Mouse (Mus musculus) adrenal gland, adult (tissue): Measurements from ENCODE around the gene Nsmf.
A peak's percentile ranks its signal among the peaks of the same experiment; 100 is the strongest.

Source experiments
- DNase-seq, 2 experiments: peaks; one replicate each; pipeline ENCODE4 v3.0.0; 2022 to 2023; ENCODE audit warnings: low spot score in 1 of 2; ENCODE audit not compliant: inconsistent age in 2 of 2

Gene Nsmf

DNA sequence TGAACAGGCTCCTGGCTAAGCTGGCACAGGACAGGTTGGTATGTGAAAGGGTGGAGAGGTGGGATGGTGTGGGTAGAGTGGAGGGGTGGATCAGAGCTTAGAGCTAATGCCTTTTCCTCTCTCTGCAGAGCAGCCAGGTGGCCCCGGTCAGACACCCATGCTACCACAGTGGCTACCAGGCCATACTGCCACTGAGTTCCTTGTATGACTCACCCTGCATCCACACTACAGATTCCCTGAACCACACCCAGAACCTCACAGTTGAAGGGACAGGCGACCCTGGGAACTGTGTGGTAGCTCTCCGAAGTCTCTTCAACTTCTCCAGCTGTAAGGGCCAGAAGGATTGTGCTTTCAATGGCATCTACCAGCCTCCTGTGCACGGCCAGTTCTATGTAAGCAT is 29.5 kb downstream of the Nsmf start:
- DNase-seq = no peak

DNA sequence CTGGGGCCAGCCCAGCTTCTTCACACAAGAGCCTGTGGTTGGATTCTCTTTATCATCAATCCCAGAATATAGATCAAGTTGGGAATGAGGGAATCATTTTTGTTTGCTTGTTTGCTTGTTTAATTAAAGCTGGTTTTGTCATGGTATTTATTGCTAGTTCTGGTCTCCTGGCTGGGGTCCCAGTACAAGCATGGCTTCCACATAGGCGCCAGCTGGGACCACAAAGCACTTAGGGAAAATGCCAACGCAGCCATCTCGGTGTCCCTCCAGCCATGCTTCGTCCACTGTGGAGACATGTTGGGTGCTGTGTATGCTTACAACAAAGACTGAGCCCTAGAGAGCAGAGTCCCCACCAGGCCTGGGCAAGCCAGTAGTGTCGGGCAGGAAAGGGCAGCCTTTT is 31.4 kb downstream of the Nsmf start:
- no peak for DNase-seq

DNA sequence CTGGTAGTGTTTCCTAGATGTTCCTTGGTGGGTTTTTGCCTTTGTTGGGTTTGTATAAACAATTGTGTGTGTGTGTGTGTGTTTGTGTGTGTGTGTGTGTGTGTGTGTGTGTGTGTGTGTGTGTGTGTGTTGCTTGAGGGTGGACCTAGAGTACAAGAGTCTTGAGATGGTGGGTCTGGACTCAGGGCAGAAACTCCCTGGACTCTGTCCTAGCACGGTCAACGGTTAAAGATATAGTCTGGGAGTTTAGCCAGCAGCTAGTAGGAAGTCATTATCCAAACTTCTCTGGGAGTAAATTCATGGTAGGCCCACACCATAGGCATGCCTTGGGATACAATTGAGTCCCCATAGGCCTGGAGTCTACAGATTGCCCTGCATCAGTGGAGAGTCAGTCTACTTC is 33.7 kb downstream of the Nsmf start:
- DNase-seq = no peak

DNA sequence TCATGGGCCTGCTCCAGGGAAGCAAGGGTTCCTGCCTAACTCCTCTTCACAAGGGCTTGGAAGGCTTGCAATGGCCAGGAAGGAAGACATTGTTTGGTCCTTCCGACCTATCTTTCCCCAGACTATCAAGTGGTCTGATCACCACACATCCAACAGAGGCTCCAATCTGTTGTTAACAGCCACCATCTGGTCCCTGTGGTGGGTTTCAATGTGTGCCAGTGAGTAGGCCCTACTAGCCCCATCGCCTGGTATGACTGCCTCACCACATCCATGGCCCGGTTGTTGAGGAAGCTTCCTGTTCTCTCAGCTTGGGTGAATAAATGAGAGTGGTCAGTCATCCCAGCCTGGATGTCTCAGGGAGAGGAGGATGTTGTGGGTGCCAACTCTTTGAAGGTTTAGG is 34.5 kb downstream of the Nsmf start:
- no peak for DNase-seq

DNA sequence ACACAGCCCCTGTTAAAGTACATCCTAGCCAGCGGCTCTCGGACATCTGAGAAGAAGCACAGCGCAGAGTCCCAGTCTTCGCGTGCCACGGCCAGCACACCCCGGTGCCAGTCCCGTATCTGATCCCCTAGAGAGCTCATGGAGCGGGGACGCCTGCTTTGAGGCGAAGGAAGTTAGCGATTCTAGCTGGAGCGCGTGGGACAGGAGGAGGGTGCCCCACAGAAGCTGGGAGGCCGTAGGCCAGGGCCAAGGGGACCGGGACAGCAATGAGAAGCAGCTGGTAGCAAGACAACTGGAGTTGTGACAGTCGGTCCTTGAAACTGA is 40.6 kb downstream of the Nsmf start:
- no peak for DNase-seq

DNA sequence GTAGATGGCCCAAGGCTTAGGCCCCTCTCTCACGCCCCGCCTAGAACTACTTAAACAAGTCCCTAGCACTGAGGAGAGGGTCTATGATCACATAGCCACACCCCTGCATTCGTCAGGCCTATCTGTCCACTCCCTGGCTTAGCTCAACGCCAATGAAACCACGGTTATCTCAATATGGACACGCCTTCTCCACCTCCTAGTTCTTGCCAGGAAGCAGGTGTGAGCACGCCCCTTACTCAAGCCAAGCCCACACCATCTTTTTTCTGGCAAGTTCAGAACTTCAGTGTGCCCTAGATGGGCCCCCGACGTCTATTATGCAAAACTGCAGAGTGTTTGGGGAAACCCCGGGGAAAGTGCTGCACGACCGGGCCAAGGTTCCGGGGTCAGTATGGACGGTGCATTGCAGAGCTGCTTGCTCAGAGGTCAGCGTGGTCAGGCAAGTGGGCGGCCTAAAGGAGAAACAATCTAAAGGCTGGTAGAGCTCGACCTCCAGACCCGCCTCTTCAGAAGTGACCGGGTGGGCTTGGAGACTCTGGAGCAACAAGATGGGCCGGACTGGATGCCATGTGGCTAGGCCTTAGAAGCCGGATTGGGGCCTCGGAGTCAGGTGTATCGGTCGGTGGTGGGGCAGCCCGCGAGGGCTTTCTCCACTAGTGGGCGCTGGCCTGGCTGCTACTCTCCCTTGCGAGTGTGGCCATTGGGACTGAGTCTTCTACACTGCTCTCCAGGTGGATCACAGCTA is 41.1 kb downstream of the Nsmf start, which contains the start of gene Noxa1:
Gene Noxa1, minus strand, starts transcription at position 41 of the 742 bp plus-strand sequence.
- DNase-seq = no peak

DNA sequence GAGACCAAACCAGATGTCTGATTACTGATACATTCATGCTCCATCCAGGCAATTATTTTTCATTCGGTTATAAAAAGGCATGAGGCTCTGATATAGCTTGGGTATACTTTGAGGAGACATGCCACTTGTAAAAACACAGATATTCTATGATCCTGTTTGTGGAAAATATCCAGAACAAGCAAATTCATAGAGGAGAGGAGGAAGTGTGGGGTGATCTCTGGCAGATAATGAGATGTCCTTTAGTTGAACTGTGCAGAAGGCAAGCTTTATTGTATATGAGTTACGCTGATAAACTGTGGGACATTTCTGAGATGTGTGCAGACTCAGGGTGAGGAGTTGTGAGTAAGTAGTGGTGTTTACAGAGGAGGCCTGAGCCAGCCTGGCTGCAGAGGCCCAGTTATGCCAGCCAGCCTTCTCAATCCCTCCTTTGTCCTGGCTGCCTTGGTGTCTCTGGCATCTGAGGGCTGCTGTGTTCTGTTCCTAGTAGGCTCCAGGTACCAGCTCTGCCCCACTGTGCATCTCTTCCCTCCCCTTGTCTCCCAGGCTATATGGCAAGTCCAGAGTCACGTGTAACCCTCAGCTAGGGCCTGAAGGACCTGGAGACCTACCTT is 44.0 kb downstream of the Nsmf start:
- no peak for DNase-seq

DNA sequence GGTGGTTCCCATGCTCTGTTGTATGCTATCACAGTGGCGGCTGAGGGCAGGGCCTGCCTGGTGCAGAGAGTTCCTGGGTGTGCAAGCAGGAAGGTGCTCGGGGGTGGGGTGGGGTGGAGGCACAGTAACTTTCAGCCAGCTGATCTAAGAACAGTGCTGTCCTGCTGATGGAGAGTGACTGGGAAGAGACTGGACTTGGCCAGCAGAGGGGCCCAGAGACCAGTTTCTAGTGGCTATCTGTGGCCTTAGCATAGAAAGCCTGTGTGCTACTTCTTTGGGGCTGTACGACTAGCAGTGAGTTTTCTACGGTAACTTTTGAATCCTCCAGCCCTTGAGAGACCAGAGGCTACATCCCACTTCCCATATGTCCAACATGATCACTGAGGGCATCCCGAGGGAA is 44.8 kb downstream of the Nsmf start:
- DNase-seq = peak; percentile 20 to 65

DNA sequence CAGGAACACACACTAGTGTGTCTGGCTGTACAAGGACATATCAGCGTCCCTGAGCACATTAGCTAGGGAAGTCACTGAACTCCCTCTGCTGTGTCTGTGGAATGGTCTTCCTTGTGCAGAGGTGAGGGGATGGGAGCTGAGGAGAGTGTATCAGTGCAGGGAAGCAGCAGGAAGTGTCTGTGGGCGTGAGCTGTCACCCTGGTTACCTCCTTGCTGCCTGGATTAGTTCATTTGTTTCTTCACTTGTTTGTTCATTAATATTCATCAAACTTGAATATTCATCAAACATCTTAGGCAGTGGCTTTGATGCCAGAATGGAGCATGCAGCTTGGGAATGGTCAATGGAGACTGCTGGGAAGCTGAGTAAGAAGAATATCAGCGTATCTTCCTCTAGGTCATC is 45.5 kb downstream of the Nsmf start:
- DNase-seq = no peak

DNA sequence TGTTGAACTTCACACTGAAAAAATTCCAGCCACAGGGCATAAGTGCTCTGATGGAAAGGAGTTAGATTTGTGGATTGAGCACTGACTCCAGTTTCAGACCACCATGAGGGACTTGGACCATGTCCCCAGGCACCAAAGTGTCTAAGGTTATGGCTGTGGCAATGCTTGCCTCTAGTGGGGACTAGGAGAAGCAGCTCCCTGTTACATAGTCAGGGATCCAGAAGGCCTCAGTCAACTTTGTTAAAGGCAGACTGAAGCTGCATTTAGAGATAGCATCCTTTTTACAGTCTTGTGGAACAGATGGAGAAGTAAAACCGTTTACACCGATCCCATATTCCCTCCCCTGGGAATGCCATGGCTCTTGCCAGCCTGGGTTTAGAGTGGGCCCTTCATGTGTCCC is 50.0 kb downstream of the Nsmf start:
- DNase-seq = no peak

DNA sequence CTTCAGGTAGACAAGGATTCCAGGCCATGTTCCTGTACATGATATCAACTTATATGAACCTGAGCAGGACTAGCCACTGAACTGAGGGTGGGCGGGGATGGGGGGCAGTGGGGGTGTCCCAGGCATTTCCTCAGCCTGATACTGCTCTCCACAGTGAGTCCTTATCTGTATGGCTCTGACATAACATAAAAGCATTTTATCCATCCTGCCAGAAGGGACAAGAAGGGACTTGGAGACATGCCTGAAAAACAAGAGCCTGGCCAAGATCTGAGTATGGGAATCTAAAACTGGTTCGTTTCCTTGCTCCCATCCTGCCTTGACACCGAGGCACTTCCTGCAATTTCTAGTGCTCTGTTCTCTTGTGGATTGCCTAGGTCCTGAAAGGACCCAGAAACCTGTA is 51.9 kb downstream of the Nsmf start:
- DNase-seq = no peak

DNA sequence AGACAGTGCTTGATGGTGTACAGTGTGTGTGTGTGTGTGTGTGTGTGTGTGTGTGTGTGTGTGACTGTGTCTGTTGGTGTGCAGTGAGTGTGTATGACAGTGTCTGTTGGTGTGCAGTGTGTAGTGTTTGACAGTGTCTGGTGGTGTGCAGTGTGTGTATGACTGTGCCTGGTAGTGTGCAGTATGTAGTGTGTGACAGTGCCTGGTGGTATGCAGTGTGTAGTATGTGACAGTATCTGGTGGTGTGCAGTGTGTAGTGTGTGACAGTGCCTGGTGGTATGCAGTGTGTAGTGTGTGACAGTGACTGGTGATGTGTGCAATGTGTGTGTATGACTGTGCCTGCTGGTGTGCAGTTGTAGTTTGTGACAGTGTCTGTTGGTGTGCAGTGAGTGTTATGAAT is 55.3 kb downstream of the Nsmf start:
- no peak for DNase-seq

DNA sequence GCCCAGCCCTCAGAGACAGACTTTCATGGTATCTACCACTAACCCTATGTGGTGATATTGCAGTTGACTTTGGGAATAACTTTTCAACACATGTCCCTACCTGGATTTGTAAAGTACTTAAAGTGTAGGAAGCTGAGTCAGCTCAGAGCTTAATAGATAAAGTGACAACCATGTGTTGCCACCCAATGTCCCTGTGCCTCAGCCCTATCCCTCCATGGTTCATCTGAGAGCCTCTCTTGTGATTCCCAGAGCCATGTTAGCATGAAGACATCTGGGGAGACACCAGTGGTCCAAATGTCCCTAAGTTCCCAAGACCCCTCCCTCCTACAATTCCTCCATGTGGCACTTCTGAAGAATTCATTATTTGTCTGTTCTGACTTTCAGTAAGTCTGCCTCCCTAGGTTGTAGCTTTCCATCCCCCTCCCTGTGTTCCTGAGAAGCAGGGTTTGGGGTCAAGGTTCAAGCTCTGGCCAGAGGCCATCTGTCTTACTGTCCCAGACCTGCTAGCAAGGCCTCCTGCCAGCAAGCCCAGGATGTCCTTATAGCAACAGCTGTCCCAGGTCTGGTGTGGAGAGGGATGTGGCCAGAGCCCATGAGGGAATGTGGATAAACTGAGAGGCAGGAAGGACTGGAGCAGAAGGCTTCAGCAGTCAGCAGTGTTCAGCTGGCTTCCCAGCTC is 56.5 kb downstream of the Nsmf start:
- DNase-seq = peak; percentile 44 to 79

DNA sequence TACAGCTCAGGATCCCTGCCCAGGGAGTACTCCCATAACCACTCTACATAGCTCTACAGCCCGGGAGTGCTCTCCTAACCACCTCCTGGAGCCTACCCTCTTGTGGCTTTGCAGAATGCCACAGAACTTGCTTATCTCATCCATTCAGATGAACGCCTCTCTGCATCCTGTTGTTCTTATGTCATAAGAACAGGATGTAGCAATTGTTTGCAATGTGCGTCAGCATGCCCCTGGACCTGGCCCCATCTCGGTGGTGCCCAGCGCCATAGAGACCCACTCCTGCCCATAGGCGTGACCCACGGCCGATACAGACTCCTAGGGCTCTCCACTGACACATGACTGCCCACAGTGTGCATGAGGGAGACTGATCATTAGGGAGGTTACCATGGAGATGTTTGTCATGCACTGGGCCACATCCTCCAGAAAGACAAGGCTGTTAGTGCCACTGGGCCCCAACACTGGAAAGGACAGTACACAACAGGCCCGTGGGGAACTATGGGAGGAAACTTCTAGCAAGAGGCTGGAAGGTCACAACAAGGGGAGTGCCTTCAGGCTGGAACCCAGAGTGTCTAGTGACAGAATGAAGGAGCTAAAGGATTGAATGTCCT is 57.1 kb downstream of the Nsmf start:
- DNase-seq = peak in 1 of 2 experiments; percentile 16
